Mouse (Mus musculus) CD4-positive, CD25-positive, alpha-beta regulatory T cell, adult 2 months (primary cell): ENCODE measurements around the gene Eef1g.
"Not testable (repeated sequence)": the region's sequence is repeated elsewhere in the genome, so short reads cannot be mapped to it uniquely, and the experiment has no call there.

Experiments
- DNase-seq: peaks from one replicate; pipeline ENCODE4 v3.0.0-alpha.2; 2012; ENCODE audit warnings: low read depth, low spot score

Eef1g gene

DNA sequence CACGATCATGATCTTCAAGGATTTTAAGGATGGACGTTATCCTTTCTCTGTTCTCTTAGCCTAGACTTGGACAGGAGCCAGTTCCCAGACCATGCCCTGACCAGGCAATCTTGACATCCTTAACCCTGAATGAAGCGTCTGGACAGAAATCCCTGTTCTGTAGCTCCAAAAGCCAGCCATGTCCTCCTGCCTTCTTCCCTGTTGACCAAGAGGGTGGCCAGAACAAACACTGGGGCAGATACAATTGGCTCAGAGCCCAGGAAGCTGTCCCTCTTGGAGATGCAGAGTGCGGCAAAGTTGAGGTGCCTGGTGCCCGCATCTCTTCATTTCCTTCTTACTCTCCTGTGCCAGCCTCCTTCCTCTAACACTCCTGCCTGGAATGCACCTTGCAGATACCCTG is 19.1 kb downstream of the Eef1g start:
- no peak for DNase-seq

DNA sequence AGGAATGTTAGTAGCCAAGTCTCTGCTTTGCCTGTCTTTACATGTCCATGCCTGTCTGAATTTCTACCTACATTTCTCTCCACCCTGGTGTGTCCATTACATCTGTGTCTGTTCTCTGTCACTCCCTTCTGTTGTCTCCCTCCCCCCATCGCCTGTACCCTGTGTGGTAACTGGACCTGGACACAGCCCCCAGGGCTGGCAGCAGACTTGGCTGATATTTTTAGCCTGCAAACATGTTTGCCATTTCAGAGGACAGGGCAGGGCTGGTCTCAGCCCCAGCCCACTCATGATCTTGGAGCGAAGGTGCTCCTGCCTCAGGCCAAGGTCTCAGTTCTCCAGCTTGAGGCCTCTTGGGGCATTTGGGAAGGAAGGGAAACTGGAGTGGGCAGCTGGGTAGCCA is 21.0 kb downstream of the Eef1g start:
- no peak for DNase-seq

DNA sequence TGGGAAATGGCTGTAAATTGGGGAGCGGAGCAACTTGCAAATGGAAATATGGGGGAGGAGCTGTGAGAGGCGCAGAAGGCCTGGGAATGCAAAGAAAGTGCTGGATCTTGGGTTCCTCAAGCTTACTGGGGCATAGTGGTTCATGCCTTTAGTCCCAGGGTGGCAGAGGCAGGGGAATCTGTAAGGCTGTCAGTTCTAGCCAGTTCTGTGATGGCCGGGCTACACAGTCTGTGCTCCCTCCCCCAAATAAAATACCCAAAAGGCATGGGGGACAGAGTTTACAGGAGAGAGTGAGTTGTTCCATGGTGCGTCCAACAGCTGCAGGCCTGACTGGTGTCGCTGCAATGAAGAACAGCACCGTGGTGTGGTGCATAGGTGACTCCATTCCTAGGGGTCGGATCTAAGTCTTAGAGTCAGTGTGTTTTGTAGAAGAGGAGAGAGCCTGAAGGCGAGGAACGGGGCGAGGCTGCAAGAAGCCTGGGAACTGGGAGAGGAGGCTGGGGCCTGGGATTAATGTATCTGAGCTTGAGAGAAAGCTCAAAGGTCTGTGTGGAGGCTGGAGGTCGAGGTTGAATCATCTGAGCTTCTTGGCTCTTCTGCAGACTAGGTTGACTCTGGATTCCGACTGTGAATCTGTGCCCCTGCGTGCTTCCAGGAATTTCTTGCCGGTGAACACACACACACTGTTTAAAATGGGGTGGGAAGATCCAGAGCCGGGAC is 21.7 kb downstream of the Eef1g start:
- DNase-seq, result no peak

DNA sequence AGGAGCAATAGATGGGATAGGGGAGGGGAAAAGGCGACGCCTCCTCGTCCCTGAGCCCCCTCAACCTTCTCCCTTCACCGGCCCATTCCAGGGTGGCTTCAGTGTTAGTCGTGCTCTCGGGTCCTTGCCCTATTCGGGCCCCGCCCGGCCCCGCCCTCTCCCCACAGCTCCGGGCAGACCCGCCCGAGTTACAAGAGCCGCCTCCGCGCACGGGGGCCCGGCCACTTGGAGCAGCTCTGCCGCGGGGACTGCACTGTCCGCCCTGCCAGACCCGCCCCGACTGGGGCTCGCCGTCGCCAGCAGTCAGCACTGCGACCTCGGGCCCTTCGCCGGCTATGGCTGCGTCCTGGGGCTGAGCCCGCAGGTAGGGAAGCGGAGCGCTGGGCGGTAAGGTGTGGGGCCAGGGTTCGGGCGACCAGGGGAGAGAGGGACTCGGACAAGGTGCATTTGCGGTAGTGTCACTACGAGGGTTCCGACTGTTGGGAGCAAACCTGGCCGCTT is 22.3 kb downstream of the Eef1g start, which contains the start of gene Ahnak:
Ahnak (plus strand) TSS at position 219 of the 501 bp plus-strand sequence.
- peak; percentile 76 for DNase-seq

DNA sequence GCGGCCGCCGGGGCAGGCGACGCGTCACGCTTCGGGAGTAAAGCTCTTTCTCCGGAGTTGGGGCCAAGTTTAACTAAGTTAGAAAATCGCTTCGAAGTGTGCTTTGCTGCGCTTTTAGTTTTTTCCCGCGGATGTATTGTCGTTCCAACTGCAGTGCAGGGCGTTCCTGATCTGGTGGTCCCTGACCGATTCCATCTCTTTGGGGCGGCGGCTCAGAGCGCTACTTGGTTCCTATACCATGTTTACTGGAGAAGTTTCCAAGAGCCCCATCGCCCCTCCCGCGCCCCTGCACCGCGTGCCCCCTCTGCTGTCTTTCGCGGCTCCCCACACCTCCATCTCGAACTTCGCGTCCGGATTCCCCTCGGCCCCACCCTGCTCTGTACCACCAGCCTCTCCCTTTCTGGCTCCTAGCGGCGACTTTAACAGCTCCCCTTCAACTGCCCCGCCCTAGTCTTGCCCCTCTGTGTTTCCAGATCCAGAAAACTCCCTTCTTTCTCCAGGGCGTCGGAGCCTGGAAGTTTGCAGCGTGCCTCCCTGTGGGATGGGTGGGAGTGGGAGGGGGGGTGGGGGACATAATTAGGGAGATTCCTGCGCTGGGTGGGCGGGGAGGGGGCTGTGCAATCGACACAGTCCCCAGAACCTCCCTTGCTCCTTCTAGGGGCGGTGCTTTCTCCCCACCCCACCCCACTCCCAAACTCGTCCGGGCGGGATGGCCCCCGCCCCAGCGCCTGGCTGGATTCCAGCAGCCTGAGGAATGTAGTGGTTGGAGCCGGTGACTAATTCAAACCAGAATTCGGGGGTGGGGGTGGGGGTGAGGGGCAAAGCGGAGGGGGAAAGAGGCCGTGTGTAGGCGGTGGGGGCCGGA is 23.0 kb downstream of the Eef1g start:
- peak; percentile 79 for DNase-seq

DNA sequence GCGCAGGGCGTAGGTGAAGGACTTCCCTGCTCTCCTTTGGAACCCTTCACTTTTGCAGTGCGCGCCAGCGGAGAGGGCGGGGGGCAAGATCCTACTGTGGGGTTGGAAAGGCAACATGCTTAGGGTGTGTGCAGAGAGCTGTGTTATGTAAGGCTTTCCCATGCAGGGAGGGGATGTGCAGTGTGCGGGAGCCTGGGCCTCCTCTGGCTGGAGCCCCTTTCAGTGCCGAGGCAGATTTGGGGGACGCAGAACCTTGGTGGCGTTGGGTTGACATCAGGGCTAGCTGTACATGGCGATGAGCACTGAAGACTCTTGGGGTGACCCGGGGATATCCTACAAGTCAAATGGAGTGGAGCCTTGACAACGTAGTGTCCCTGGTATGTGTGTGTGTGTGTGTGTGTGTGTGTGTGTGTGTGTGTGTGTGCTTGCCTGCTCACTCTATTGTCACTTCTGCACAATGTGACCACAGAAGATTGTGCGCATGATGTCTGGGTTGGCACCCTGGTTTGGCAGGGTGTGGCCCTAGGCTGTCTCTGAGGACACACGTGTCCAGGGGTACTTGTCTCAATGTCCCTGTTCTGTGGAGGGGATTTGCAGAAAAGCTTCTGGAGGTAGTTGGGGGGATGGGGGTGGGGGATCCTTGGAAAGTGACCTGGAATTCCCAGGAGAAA is 23.7 kb downstream of the Eef1g start:
- peak; percentile 71 for DNase-seq

DNA sequence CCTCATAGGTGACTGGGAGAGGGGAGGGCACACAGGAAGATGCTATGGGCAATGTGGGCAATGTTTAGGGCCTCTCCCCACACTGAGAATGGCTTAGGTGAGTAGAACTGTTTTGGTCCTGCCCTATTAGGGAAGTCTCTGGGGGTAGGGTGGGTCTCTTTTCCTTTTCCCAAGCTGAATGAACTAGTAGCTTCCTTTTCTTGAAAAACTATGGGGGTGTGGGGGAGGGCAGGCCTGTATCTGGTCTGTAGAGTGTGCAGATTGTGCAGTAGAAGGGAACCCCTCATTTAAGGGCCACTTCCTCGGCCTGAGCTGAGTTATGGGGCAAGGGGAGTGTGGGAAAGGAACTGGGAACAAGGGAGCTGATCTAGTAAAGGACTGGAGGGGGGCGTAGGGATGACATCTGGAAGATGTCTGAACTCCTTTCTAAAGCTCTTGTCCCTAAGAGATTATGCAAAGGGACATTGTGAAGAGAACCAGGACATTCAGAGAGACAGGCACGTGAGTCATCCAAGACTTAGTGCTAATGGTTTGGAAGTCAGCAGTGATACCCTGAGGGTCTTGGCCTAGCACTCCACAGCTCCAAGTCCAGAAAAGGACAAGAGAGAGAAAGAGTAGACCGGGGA is 24.5 kb downstream of the Eef1g start:
- DNase-seq, result no peak

DNA sequence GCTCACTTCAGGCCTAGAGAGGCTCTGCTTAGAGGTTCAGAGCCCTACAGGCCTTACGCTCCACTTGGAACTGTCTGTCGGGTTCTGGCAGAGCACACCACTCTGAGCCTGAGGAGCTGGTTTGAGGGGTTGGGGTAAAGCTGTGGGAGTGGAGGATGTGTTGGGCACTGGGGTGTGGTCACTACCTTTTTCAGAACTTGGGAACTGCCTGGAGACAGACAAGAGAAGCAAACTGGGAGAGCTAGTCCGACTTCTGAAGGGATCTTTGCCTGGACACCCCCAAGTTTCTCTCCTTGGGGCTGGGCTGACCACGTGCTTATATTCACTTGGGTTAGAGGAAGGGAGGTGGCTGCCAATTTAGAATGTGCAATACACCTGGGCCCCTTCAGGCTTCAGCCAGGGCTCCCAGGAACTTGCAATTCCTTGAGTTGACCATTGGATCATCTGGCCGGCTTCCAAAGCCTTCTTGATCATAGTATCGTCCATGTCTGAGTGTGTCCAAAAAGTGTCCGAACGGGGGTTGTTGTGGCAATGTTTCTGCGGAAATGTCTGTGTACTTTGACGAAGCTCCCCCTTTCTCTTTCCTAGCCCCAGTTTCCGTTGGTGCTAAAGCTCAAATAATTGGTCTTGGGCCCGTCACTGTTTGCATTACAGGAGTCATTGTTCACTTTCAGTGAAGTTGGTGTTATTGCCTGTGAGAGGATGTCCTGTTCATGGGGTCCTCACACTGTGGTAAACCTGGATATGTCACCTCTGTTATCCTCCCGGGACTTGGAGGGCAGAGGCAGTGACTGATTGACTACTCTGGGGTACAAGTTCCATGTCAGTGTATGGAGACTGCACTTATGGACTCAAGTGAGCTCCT is 25.3 kb downstream of the Eef1g start:
- DNase-seq, result no peak

DNA sequence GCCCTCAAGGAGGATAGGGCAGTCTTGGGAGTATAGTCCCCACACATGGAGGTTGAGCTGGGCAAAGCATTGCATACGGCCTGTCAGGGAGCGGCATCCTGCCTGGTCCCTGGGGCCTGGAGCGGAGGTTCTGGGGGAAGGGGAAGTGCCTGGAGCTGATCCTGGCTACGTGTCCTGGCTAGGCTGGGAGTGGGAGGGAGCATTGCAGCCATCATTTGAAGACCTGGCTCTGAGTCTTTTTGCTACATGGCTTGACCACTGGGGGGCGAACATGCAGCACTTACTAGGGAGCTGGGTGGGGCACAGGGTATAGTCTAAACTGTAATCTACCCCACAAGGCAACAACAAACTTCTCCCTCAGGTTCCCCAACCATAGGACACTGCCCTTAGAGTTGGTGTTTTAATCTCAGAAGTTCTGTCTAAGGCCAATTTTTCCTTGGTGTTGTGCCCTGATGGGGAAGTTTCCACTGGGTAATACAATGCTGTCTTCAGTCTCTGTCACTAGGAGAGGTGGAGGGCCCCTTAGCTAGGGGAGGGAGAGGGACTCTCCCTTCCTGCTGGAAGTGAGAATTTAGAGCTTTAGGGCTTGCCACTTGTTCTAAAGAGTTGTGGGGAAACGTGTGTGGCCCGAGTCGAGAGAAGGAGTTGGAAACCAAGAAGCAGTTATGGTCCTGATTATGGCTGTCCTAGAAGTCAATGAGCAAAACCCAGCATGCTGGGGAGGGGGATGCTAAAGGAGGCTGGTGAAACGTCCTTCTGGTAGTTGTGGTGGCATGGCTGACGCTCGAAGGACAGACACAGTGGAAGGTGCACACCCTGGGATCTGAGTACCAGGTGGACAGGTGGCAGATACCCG is 26.2 kb downstream of the Eef1g start:
- peak; percentile 88 for DNase-seq

DNA sequence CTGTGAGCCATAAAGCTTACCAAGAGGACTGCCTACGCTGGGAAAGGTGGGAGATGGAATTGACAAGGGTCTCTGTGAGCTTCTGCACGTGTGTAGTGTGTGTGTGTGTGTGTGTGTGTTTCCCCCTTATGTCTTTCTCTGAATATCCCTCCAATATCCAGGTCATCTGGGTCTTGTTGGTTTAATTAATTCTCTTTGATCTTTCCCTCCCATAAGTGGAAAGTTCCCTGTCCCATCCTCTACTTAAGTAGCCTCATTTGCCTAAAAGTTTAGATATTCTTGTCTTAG is 26.7 kb downstream of the Eef1g start:
- DNase-seq, result no peak

DNA sequence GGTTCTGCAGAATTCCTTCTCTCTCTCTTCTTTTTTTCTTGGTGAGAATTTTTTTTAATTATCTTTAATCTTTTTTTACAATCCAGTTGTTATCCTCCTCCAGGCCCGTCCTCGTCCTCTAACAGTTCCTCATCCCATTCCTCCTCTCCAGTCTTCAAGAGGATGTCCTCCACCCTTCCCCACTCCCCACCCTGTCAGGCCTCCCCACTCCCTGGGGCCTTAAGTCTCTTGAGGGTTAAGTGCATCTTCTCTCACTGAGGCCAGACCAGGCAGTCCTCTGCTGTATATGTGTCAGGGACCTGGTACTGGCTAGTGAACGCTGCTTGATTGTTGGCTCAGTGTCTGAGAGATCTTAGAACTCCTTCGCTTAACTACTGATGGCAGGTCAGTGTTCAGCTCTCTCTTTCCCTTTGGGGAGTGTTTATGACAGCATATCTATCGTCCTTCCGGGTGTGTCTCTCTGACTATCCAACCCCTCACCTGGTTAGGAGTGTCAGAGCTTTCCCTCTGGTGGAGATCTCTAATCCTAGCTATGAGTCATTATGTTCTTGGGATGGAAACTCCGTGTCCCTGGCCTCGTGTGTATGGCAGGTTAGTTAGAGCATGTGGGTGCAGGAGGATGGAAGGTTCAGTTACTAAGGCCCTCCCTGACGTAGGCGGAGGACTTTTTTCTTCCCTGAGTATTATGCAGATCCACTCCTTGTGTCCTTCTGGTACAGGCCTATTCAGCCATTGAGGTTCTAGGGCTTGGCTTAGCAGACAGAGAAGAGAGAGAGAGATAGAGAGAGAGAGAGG is 28.2 kb downstream of the Eef1g start:
- DNase-seq, result peak; percentile 30

DNA sequence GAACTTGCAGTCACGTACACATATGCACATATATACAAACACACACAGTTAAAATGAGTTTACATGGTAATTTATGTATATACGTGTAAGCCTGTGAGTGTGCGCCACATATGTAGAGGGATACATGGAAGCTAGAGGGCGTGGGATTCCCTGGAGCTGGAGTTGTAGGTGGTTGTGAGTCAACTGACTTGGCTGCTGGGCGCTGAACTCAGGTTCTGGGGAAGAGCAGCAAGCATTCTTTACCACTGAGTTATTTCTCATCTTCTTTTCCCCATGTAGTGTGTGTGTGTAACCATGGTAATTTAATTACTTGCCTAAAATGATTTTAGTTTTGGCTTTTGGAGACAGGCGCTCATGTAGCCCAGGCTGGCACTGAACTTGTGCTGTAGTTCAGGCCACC is 29.8 kb downstream of the Eef1g start:
- DNase-seq, result no peak

DNA sequence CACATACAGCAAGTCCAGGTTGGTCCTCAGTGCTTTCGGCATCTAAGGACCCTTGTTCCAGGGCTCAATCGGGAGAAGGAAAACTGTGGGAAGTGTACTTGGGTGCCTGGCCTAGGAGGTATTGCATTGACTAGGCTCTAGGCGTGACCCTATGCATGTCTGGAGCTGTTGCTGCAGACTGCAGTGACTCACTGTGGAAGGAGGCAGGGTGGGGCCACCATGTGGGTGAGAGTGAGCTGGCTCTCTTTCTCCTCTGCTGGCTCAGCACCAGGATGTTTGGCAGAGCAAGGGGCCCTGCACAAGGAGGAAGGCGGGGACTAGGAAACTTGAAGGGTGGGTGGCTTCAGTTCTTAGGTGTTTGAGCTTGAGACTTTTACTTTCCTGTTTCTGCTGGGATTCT is 30.7 kb downstream of the Eef1g start:
- peak; percentile 91 for DNase-seq

DNA sequence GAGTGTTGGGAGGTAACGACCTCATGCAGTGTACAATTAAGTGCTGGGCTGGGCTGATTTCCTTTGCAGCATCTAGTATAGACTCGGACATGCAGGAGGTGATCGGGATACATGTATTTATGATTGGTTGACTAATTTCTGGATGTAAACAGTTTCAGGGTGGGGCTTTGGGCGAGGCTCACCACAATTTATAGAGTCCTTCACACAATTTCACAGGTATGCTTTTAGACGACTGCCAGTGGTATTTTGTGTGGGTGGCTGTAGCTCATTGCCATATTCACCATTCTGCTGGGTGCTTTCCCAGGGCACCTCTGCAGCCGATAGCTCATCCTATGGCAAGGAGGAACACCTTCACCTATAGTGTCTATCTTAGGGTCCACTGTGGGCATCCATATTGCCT is 31.7 kb downstream of the Eef1g start:
- peak; percentile 50 for DNase-seq

DNA sequence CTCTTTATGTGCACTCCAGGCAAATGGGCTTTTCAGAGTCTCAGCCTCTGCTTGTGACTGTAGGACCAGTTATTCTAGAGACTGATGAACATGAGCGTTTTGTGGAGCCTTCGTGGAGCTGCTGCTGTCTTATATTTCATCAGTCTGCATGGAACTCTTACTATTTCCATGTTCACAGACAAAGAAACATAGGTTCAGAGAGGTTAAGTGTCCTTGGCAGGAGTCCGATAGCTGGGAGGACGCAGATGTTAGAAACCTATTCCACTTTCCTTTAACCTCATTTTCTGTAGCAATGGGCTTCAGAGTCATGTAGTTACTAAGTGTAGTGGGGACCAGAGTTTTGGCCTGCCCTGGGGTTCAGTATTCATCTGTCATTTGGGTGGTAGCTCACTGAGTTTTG is 32.4 kb downstream of the Eef1g start:
- DNase-seq, result no peak

DNA sequence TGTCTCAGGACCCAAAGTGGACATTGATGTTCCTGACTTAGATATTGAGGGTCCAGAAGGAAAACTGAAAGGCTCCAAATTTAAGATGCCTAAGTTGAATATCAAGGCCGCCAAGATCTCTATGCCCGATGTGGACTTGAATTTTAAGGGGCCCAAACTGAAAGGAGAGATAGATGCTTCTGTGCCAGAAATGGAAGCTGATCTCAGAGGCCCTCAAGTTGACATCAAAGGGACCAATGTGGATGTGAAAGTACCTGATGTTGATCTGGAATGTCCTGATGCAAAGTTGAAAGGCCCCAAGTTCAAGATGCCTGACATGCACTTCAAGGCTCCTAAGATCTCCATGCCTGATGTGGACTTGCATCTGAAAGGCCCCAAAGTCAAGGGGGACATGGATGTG is 40.1 kb downstream of the Eef1g start:
- DNase-seq, result not testable (repeated sequence)

DNA sequence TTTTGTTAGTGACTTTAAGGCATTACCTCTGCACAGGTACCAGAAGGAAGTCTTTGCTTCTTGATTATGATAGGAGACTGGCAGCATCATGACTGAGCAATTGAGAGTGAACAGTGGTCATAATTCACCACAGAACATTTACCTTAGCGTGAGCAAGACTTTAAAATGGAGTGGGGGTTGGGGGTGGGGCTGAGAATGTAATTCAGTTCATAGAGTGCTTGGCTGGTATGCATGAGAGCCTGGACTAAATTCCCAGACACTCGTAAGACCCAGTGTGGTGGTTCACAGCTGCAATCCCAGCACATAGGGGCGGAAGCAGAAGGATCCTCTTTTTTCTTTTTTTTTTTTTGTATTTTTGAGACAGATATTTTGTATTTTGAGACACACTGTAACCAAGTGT is 52.5 kb downstream of the Eef1g start:
- DNase-seq, result no peak

DNA sequence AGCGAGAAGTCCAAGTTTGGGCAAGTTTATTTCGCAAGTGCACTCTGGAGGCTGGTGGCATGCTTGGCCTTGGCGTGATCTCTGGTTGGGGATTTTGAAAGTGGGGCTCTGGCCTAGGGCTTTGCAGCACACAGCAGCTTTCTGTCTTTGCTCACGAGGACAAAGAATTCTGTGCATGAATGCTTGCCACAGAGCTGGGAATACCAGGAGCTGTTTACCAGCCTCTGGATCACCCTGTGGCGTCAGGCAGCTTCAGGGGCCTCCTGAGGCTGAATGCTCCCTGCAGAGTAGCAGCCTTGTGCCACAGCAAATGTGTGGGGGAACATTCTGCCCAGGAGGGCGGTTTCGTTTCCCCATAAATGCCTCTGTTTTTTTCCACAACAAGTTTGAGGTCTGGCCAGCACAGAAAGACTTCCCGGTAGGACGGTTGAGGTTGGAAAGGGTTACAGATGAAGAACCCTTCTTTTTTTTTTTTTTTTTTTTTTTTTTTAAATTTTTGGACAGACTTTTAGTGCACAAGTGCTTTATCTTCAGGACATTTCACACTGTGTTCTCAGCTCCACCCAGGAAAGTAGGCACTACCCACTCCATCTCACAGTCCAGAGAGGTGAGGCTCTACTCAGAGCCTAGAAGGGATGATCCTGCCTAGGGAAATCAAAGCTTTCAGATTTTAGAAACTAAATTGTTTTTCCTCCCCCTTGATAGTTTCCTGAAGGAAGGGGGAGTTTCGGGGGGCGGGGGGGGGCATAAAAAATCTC is 56.4 kb downstream of the Eef1g start:
- DNase-seq, result no peak
